Mouse (Mus musculus) adrenal gland, postnatal 36 days (tissue): ENCODE measurements at regions not wholly inside any gene's neighbourhood (a gene's known extent, or its start where the extent isn't known, plus 50 kb on each side); places are given as distances from the start of the nearest gene placed in this dataset.
"Not testable (repeated sequence)": the region's sequence is repeated elsewhere in the genome, so short reads cannot be mapped to it uniquely, and the experiment has no call there.

Experiments
- DNase-seq, 2 experiments: peaks; one replicate each; pipeline ENCODE4 v3.0.0; 2021; ENCODE audit warnings: mixed read lengths in 1 of 2

DNA sequence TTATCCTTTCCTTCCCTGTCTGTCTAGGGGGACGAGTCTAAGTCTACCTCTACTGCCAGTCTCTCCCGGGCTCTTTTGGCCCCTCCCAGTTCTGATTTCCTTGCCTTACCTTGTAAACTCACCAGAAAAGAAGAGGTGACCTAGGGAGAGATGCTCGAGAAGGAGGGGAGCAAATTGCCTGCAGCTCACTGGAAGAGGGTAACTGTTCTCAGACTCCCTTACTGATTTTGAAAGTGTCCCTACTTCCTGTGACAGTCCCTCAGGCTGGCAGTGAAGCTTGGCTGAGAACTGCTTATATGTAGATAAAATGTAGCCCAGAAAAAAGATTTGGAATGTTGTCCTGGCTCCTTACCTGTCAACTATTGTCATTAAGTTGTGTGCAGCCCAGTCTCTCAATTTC is 180.6 kb upstream of the Tab2 start:
- DNase-seq, result no peak

DNA sequence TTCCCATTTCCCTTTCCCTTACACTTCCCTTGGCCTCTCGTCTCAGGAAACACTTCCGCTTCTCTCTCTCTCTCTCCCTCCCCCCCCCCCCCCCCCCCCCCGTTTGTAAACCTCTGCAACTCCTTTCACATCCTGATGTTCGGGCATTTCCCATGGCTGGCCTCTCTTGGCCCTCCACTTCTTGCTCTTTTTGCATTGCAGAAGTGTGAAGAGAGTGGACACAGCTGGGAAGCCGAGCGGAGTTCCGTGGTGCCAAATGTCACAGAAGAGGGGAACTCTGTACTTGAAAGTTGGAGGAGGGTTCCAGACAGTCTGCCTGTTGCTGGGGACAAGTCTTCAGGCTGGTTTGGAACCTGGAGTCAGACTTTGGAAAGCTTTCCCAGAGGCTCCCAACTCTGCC is 179.2 kb upstream of the Tab2 start:
- no peak for DNase-seq

DNA sequence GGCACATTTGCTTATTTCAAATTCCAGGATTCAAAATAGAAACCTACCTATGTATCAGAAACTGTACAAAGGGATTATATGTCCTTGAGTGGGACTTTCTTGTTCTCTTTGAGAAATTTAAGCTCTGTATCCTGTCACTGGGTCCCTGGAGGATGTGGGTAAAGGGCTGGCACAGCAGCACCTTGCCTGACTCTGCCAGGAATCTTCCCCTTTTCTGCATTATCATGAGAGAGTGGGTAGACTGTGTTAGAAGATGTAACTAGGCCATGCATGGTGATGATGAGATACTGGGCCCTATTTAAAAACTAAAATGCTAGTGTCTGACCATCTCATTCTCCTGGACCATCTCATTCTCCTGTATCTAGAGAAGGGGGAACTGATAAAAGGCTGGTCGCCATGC is 178.4 kb upstream of the Tab2 start:
- DNase-seq, result no peak

DNA sequence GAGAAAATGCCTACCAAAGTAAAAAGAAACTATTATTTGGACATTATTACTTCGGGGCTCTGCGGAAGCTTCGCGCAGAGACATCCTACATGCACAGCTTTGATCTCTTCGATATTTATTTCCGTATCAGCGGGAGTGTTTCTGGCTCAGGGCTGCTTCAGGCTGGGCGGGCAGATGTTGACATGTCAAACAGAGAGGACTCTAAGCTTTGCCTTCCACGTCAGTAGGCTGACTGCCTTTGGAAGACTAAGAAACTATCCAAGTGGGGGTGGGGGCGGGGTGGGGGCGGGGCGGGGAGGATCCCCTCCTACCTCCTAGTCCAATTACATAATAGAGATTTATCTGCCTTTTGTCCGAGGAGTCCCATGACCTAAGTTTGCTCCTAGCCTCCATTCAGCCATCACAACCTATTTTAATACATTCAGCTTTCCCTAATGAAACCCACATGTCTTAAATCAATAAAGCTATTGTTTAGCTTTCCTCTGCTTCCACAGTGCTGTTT is 177.5 kb upstream of the Tab2 start:
- DNase-seq, result no peak

DNA sequence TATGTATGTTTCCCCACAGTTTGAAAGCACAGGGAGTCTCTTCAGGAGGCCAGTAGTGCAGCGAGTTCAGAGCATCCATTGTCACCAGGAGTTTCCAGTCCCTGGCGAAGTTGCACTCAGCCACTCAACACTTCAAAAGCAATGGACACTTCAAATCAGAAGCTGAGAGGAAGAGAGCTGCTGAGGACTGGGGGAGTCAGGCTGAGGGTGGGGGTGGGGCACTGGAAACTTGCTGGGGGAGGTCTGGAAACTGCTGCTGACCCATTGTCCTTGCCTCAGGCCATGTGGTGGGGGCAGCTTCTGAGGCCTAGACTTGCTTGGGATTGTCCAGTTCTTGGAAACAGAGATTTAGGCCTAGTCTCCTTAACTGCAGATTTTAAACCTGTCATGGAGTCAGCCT is 176.8 kb upstream of the Tab2 start:
- DNase-seq, result no peak

DNA sequence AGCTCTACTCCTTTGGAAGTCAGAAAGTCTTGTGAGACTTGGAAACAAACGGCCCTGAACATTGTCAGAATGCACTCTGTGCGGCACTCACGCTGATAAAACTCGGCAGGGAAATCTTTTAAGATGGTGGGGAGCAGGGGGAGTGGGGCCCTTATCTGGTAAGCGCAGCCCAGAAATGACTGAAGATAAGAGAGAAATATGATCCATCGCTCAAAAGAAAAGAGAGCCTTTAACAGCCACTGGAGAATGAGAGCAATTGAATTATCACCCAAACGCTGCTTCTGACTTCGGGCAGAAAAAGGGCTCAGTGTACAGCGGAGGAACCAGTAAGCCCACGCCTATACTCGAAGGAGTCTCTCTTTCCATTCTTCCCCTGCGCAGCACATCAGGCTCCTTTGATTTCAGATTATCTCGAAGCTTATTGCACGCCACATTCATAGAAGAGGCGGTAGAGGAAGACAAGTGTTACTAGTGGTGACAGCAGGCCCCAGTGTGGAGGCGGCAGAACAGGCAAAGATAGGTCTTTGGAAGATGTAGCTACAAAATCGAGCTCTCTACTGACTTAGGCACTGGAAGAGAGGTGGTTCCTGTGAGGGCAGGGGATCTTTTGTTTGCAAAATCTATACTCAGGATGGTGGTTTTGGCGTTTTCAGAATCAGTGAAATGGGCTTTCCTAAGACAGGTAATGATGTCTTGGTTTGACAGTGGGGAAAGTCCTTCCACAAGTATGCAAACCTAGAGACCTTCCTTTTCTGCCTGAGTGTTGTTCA is 174.6 kb upstream of the Tab2 start:
- DNase-seq, result no peak

DNA sequence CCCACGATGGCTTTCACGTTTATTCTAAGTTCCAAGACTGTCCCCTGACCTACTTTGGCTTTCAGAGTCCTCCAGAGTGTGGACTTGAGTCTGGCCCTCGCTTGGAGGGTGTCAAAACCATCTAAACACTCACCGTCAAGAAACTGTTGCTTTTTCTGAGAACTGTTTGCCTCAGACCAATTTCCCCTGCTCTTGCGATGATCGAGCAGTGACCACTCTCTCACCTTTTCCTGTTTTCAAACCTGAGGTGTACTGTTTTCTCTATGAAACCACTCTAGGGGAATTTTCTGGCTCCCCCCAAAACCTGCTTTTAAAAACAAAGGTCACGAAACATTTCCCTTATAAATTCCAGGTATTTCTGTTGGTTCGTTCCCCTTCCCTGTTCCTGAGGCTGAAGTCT is 174.0 kb upstream of the Tab2 start:
- DNase-seq, result no peak

DNA sequence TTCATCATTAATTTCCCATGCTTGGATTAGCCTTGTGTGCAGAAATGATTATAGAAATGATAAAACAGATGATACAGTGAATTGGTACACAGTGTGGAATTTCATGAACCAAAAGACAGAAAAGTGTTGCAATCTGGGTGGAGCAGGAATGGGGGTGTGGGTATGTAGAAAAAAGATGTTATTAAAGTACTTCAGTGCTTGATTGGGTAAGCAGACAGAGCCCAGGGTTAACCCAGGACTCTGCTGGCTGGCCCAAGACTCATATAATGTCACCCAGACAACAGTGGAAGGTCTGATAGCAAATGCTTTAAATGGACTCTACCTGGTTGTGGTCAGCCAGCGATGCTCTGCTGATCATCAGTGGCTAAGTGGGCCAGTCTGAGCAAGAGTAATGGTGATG is 168.1 kb upstream of the Tab2 start:
- no peak for DNase-seq

DNA sequence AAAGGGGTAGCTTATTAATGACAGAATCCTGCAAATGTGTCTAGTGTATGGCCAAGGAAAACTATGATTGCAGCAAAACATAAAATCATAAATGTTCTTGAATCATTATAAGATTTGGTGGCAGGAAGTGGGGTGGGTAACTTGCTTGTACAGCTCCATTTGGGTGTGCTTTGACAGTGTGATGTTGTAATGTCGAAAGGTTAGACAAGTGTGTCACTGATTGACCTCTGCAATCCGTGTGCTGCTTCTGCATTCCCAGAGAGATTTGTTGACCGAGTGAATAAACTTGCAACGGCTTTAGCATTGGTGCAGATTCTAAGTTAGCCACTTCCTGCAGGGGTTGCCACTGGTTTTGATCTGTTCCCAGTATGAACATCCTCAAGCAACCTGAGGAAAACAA is 165.9 kb upstream of the Tab2 start:
- no peak for DNase-seq

DNA sequence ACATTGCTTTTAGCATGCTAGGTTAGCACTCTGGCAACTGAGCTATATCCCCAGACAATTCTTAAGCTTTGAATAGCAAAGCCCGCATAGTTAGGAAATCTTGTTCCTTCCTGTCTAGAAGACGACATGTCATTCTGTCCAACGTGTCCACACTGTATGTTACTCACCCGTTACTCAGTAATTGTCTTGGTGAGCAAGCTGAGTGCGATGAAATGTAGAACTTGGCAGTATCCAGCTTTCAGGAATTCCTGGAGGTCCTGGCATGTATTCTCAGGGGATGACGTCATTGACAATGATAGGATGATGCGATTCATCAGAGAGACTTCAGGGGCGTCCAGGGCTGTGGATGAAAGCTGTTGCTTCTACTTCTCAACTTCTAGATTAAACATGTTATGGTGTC is 160.8 kb upstream of the Tab2 start:
- DNase-seq, result no peak

DNA sequence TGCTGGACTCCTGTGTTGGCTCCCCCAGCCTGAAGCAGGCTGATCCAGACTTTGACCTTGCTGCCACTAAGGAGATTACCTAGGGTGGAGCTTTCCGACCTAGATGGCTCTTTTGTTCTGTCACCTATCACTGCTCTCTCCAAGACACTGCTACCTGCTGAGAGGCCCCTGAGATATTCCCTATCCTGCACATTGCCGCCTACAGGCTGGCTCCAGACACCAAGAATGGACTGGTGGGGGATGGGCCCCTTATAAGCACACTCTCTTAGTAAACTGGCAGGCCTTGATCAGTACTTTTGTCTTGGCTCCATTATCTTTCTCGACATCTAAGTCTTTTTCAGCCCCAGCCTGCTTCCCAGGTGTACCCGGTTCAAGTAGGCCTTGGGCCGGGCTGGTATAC is 158.9 kb upstream of the Tab2 start:
- not testable (repeated sequence) for DNase-seq

DNA sequence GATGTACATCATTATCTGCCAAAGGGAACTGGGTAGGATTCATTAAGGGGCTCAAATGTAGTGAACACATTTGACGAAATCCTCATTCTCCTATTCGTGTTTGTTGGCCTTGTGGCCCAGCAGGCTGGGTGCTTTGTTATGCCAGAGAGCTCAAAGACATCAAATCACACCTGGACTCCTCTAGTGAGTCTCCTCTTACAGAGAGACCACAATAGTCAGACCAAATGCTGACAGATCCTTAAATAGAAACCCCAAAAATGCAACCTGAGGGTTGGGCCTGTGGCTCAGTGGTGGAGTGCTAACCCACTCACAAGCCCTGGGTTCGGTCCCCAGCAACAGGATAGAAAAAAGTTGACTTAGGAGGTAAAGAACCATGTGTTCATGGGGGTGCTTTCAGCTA is 158.5 kb upstream of the Tab2 start:
- DNase-seq, result no peak

DNA sequence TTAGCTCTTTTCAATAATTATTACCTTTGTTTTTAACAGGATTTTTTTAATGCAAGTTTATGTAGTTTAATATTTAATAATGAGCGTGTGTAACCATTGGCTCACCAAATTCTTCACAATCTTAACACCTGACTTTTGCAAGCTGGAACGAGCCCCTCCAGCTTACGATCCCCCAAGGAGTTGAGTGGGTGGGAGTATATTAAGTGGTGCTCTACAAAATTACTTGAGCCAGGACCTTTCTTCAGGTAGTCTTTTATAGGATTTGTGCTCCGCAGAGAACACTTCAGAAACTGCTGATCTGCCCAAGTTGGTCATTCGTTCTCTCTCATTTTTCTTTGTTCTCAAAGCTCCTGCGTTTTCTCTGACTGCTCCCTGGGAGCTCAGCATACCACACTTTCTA is 144.5 kb upstream of the Tab2 start:
- no peak for DNase-seq

DNA sequence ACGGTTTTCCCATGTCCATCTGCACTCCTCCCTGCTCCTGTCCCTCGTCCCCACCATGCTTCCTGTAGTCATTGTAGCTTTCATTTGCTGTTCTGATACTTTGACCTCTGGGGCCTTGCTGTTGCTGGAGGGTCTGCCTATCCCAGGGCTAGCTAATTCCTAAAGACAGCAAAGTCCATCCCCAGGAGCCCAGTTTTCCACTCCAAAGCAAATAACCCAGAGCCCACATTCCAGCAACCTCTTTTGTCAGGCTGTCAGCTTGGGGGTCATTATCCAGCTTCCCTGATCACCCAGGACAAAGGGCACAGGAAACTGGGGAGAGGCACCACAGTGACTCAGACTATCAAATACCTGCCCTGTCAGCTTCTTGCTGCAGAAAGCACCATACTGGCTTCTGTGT is 139.9 kb upstream of the Tab2 start:
- DNase-seq, result no peak

DNA sequence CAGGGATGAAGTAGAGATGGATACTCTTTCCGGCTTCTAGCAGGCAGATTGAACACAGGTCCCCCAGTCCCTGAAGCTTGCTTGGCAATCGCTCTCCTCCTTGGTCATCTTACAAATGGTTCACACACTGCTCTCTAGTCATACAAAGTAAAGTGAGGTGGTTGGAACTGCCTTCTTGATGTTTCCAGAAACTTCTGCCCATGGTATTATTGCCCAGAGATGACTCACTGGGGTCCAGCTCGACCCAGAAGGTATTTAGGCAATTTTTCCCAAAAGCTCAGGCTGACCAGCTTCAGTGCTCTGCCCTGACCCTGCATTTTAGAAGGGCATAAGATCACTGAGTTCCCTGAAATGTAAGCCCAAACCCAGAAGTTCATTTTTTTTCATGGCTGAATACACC is 139.2 kb upstream of the Tab2 start:
- DNase-seq, result no peak

DNA sequence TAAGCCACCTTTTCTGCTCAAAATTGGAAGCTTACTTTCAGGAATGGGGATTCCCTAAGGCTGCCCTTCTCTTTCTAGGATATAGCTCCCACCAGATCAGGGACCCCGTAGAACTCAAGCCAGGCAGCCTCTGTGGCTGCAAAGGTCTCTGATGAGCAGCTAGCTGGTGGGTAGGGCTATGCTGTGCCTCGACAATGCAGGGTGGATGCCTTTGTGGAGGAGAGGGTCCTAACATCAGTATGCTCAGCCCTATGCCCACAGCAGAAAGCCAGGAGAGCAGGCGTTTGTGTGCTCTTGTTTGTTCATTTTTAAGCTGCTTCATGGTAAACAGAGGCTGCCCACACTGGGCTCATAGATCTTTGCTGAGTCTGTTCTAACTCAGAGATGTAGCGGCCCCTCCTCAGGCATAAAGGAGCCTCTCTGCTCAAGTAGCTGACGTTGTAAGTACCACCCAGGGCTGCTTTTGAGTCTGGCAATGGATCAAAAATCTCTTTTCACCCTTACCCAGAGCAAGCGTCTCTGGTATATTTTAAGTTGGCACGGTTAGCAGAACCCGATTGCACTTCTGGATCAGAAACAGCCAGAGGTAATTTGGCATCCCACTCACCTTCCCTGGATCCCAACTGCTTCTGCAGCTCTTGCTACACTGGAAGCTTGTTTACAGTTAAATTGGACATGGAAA is 136.0 kb upstream of the Tab2 start:
- DNase-seq, result no peak

DNA sequence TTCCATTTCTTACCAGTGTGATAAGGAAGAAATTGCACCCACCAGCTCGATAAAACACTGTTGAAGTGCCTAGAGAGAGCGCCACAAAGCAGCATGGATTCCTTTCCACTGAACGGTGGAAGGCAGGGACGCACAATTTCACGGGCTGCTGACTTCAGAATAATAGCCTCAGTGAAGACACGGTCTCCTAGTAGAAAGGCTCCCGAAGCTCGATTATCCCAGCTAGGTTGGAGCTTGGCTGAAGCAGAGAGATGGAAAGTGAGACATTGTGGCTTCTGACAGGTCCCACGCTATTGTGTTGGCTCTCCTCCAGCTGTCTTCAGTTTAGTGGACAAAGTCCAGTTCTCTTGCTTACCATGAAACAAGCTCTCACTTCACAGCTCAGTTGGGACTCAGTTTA is 133.3 kb upstream of the Tab2 start:
- DNase-seq, result peak in 1 of 2 experiments; percentile 19

DNA sequence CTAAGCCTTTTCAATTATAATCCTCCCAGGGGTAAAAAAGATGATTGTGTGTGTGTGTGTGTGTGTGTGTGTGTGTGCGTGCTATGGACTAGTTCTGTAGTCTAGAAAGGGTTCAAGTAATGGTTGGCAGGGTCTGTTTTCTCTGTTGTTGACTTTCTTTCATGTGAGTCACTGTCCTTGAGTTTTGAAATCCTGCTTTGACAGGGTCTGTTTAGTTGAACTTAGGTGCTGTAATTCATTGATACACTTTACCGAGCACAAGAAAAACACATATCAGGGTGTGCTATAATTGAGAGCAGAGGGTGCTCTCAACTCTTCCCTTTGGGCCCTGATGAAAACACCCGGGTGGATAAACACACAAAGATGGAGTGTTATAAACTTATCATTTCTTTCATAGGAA is 132.7 kb upstream of the Tab2 start:
- DNase-seq, result no peak

DNA sequence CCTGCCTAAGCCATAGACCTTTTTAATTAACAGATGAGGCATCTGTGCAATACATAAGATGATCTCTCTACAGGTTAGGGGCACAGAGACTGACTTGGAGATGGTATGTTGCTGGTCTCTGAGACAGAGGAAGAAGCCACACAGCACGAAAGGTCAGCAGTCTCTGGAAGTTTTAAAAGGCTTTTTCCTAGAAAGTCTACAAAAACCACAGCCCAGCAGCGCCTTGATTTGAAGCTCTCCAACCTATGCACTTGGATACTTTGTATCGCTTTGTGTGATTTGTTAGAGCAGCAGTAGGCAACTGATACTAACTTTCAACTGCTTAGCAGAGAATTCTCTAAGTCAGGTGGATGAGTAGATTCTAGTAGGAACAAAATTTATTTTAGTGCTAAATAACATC is 132.3 kb upstream of the Tab2 start:
- DNase-seq, result no peak

DNA sequence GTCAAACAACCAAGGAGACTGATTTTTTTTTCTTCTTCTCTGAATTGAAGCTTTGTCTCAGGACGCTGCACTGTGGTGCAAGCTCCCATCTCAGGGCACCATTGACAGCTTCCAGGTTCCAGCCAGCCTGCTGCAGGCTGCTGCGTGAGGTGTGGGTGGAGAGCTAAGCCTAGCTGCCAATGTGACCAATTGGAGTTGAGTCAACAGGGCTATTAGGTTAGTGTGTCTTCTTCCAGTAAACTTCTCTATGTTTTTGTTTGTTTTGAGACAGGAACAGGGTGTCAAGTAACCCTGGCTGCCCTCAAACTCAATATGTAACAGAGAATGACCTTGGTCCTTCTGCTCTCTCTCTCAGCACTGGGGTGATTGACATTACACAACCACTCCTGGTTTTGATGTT is 131.1 kb upstream of the Tab2 start:
- peak; percentile 4 to 22 for DNase-seq

DNA sequence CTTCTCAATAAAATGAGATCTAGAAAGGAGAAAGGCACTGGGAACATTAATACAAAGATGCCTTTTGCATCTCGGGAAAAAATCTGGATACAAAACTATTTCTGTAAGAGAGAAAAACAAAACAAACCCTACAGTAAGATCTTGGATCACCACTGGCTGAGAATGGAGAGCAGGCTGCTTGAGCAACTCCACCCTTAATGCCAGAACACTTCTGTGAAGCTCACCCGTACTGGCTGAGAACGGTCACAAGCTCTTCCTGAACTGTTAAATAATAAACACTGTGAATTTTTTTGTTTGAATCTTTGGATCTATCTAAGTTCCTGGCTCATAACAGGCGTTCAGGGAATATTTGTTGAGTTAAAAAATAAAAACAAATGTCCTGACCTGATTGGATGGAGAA is 130.4 kb upstream of the Tab2 start:
- no peak for DNase-seq

DNA sequence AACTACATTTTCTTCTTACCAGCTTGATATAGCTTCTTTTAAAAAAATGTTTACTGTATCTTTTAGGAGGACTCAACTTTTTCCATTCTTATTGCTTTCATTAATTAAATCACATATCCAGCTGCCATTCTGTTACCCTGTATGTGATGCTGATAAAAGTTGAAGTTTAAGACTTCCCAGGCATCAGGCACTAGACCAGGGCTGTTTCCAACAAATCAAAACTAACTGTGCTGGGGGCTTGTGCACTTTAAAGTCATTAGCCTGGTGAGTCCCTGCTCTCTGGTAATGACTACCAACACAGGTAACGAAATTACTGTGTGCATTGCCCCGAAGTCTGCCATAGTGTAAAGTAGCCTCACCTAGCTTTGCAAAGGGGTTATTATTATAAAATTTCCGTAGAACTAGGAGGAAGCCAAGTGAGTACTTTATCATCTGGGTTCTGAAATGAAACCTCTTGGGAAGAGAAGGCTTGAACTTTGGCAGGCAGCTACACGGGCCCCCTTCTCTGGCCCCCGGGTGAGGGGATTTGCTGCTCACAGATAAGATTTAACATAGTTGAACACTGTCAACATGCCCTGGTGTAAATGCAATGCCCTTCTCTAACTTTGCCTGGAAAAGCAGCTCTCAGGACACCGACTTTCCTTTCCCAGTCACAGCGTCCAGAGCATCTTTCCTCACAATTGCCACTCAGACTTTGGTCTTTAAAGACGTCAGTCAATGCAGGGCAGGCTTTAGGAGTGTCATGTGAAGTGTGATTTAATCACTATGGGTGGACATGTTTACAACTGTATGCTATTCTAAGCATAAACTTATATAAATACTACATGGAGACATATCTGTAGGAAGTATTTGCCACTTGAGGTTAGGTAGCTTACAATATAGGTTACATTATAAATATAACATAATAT is 122.1 kb upstream of the Tab2 start:
- DNase-seq, result no peak

DNA sequence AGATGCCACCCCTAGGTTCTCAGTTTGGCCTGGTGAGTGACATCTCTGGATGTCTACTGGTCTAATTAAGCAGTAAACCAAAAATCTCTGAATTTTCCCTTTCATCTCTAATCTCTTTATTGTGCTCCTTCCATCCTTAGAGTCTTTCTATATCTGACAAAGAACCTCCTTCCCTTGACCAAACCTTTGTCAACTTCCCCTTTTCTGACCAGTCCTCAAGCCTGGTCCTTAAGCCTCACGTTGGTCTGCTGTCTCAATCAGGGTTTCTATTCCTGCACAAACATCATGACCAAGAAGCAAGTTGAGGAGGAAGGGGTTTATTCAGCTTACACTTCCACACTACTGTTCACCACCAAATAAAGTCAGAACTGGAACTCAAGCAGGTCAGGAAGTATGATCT is 116.4 kb upstream of the Tab2 start:
- DNase-seq, result no peak
